Mouse (Mus musculus) heart, postnatal 14 days (tissue): Measurements from ENCODE around the gene Khsrp. TPM values are rescaled to one million over a fixed set of nuclear protein-coding genes. Genes with fewer than 3 reads are reported as not detected.

Experiments
- DNase-seq, 2 experiments: peaks; one replicate each; pipeline ENCODE4 v3.0.0; 2021 to 2022
- intact Hi-C: fragments of 180-260 bp; cut with DNase I; formaldehyde crosslinking; loops from one replicate; pipeline ENCODE4 v1.15.1; 2025
- total RNA-seq, 2 experiments: library from RNA; stranded (reverse); gene quantifications; 2 replicates each; pipeline ENCODE4 v1.2.3; 2021

The Khsrp gene
- total RNA-seq, 2 experiments from 2014 or later, result 54.7 to 56.7 TPM

DNA sequence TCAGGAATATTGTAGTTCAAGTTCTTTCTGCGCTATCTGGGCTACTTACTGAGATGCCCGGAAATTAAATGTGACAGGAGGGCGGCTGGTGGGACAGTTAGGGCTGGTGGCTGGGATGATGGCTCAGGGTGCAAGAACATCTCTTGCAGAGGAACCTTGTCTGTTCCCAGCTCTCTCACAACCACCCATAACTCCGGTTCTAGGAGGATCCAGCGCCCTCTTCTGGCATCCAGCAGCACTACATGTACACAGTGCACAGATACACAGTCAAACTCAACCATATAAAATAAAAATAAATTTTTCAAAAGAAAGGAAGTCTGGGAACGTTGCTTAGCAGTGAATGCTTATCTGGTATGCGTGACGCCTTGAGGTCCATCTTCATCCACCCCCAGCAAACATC, 7.7 kb upstream of the Khsrp start:
- no peak for DNase-seq
- intact Hi-C loops, result no loop called here

- no peak for DNase-seq
- intact Hi-C loops, result loop anchor here (2.0 kb wide), 1 partner anchor 24 kb away; no protein-coding TSS in a partner anchor
Observed at GRCm38 (mm10) chr17:57032854-57033253, 1.5 kb upstream of the Khsrp start.

DNA sequence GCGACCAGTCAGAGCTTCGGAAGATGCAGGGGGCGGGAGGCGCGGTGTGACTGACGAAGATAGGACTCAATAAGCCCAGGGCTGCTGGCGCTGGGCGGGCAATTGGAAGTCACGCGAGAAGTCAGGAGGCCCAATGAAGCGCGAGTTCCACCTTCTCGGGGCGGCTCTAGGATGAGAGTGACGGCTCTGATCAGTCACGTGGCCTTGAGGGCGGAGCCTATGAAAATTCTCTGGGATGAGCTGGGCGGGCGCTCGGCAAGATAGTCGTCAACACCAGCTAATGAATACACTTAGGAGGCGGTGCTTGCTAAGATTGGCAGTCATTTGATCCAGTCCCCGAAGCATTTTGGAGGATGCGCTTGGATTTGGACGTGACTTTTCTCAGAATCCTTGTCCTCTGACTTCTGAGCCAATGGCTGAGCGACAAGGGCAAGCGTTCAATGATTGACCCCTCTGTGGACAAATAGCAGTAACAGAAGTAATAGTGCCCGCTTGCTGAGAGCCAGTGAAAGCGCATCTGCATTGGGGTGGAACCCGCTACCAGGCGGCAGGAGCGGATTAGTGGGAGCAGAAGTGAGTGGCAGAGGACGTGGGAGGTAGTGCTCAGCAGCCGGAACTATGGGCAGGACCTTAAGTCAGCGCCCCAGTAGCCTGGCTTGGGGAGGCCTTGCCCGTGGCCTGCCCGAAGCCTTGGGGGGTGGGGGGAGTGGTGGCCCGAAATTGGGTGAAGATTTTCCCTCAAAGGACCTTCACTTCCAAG, 519 bp upstream of the Khsrp start:
- DNase-seq, result peak; percentile 98
- intact Hi-C loops, result loop anchor here (2.0 kb wide), 1 partner anchor 25 kb away; no protein-coding TSS in a partner anchor

DNA sequence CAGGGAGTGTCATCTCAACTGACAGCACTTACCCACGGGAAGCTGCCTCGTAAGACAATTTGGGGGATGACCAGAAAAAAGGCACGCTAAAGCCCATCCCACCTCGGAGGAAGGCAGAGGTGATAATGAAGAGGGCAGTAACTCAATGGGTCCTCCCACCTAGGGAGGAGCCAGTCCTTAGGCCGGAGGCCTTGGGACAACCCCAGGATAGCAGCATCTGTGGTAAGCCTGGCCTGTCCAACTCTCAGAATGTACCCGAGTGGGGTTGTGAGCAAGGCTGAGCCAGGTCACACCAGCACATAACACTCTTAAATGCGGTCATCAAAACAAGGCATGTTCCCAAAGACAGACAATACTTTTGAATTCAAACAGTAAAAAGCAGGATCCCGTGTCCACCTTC, 1.6 kb downstream of the Khsrp start:
- DNase-seq, result peak; percentile 20 to 29
- intact Hi-C loops, result loop anchor here (1.0 kb wide), 1 partner anchor 18 kb away; the partner anchor contains the start of genes Gm17949 and Gtf2f1

GRCm38 (mm10) chr17:57027471-57027870, 3.9 kb downstream of the Khsrp start:
- DNase-seq, result no peak
- intact Hi-C loops, result no loop called here

GRCm38 (mm10) chr17:57020960-57021359, 10.4 kb downstream of the Khsrp start:
- intact Hi-C loops, result no loop called here
- no peak for DNase-seq

- DNase-seq, result no peak
- intact Hi-C loops, result no loop called here
Observed at GRCm38 (mm10) chr17:57019693-57020092, 11.6 kb downstream of the Khsrp start.

DNA sequence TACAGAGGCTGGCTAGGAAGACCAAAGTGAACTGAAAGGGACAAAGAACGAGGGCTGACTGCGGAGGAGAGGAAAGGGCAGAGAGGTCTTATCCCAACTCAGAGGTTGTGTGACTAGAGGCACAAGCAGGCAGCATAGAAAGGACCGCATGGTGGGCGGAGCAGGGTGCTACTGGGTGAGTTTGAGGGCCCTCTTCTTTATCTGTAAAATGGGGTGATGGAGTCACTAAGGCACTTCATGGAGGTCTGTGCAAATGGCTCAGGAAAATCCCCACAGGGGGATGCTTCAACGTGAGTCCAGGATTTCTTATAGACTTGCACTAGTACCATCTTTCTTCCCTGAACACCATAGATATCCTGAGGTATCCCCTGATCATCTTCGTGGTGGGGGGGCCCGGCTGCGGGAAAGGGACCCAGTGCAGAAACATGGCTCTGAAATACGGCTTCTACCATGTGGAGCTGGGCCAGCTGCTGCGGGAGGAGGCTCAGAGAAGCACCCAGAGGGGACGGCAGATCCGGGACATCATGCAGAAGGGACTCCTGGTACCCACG, 19.0 kb downstream of the Khsrp start:
- DNase-seq, result no peak
- intact Hi-C loops, result loop anchor here (5.0 kb wide), 1 partner anchor 235 kb away; the partner anchor contains the start of genes Gpr108 and Trip10

DNA sequence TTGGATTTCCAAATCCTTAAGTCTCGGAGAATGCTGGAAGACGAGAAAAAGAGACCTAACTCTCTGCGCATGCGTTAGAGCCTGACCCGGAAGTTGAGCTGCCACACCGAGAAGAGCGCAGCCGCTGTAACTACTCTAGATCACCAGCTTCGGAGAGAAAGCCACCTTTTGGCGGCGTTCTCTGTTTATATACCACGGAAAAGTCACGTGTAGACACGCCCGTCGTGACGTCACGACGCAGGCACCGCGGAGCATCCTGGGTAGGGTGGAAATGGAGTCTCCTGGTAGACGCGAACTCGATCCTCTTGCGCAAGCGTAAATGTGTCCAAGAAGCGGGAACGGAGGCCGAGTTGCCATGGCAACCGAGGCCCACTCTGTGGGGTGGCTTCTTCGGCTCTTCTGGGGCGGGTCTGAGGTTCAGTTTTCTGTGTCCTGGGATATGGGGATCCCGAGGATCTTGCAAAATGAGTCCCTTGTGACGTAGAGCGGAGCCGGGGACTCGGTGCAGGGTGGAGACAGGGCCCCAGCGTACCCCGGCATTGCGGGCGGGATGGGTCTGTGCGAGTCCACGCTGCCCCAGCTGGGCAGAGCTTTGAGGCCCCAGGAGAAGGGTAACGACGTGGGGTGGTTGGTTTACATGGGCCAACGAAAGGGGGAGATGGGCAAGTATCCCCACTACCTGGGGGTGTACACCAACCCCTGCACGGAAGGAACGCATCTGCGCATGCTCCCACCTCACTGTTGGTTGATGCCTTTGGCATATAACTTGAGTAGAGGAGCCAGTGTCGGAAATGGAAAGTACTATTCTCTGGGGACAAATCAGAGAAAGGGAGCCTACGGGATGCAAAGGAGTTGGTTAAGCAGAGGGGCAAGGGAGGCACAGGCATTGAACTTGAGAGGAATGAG, 19.8 kb downstream of the Khsrp start, which contains the start of the genes Gtf2f1 and Gm17949:
Gene Gtf2f1 (minus strand): TSS at position 53 of the 906 bp plus-strand sequence.
Gene Gm17949 (plus strand): TSS at position 234 of the 906 bp plus-strand sequence.
- DNase-seq, result peak; percentile 90 to 92
- intact Hi-C loops, result loop anchor here (1.0 to 5.0 kb wide), 3 partner anchors 19 to 236 kb away; partner anchors contain the start of genes Clpp, Gpr108 and Trip10

GRCm38 (mm10) chr17:57010911-57011235, 20.4 kb downstream of the Khsrp start:
- intact Hi-C loops, result loop anchor here (1.0 to 5.0 kb wide), 3 partner anchors 19 to 236 kb away; partner anchors contain the start of genes Clpp, Gpr108 and Trip10
- no peak for DNase-seq

DNA sequence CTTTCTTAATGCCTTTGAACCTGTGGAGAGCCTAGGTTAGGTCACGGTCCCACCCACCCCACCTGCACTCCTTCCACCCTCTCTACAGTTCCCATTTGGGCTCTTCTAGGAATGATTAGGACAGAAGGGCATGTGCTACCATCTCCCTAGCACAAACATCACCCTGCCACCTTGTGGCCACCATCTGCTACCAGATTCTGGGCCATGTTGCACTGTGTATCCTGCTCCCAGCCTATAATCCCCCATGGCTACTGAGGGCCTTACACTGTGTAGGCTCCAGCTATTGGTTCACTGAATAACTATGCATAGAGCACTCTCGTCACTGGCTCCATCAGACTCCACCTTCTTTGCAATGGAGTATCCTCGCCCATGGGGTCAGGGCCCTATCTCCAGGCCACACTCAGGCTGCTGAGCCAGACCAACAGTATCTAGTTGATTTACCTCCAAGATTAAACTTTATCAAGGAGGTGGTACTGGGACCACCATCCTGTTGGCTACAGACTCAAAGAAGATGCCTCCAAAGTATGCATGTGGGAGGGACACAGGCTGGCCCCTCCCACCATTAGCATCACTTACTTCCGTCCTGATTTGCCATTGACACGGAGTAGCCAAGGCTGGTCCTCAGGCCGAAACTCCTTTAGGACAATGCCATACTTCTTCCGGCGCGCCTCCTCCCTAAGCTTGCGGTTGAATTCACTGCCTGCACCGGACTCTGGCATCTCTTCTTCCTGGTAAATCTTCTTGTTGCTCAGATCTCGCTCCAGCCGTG, 24.0 kb downstream of the Khsrp start:
- intact Hi-C loops, result no loop called here
- no peak for DNase-seq

DNA sequence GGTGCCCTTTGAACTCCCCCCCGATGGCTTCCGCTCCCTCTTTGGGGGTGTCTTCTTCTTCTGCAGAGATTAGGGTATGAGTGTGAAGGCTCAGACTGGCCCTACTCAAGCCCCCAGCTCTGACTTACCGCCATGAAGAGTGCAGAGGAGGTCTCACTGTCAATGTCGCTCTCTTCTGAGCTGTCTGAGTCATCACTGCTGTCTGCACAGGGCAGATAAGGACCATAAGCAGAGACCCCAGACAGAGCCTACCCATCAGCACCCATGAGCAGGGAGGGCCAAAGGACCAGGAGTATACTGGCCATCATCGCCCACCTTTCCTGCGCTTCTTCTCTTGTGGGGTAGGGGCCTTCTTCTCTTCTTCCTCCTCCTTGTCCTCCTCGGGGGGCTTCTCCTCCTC, 27.3 kb downstream of the Khsrp start:
- DNase-seq, result no peak
- intact Hi-C loops, result no loop called here

DNA sequence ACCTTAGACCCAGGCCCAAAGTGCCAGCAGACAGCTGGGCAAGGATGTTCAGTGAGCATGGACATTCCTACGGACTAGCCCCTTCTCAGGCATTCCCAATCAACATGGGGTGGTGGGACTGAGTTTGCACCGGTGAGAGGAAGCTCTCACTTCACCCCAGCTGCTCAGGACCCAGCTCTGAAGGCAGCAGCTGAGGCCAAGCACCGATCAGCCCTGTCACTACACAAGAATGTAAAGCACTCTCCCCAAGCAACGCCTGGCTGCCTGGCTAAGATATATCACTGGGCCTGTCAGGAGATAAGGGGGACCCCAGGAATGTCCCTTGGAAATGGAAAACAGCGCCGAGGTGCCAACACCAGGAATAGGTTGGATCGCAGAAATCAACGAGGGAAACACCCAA, 30.1 kb downstream of the Khsrp start:
- intact Hi-C loops, result no loop called here
- DNase-seq, result no peak

DNA sequence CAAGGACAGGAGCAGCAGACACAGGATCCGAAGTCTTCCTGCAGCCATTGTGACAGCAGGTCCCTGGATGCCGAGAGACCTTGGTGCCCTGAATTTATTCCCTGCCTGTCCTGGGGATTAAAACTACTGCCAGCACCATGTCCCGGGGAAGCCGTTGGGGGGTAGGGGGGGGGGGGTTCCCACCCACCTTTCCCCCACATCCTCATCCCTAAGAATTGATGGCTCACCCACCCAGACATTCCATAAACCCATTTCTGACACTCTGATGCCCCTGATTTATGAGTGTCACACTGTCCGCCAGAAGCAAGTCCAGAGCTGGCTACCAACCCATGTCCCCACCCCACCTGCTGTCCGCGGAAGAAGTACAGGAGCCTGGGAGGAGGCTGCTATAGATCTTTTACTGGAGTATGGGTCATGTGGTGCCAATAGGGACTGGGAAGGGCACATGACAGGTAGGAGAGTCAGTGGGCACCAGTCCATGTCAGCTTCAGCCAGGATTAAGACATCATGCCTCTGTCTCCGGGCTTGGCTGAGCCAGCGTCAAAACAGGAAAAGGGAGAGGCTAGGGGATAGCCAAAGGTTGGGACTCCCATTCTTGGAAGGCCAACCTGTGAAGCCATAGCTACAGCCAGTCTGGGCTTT, 31.2 kb downstream of the Khsrp start, which contains the start of gene Pspn:
Gene Pspn (minus strand): TSS at position 51 of the 642 bp plus-strand sequence.
- intact Hi-C loops, result loop anchor here (5.0 to 10.0 kb wide), 2 partner anchors 57 to 245 kb away; partner anchors contain the start of genes Crb3, Gpr108, Slc25a23 and Trip10
- no peak for DNase-seq

DNA sequence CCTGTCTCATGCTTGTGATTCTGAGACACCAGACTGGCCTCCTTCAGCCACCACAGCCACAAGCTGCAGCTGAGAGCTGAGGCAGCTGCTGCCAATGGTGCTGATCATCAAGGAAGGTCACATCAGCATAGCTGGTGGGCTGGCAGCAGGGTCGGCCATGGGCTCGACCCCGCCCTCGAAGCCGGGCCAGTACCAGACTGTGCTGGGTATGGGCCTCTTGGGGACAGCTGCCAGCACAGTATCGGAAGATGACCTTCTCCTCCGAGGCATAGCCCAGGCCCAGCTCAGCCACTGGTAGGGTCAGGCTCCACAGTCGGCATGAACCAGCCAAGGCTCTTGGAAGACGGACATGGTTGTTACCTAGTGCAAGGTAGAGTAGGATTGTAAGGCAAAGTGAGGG, 31.9 kb downstream of the Khsrp start:
- no peak for DNase-seq
- intact Hi-C loops, result loop anchor here (5.0 to 10.0 kb wide), 2 partner anchors 58 to 245 kb away; partner anchors contain the start of genes Crb3, Gpr108, Slc25a23 and Trip10

DNA sequence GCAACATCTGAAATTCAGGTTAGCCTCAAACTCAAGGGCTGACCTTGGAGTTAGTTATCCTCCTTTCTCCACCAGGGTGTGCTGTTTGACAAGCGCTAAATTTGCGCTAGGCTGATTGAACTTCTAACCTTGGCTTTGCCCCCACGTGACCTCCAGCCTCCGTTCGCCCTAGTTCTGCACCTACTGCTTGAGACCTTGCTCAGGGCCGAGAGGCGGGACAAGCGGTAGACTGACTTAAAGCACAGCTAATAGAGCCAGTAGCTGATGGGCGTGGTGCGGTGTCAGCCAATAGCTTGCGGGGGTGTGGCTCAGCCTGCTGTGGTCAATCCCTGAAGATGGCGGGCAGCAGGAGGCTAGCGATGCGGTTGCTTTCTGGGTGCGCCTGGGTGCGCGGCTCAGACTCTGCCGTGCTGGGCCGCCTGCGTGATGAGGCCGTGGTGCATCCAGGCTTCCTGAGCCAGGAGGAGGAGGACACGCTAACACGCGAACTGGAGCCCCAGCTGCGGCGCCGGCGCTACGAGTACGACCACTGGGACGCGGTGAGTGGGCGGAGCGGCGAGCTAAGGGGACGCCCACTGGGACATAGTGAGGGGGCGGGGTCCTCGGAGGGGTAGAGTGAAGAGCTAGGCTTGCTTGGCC, 34.2 kb downstream of the Khsrp start, which contains the start of gene Alkbh7:
Gene Alkbh7 (plus strand): TSS at position 311 of the 639 bp plus-strand sequence.
- DNase-seq, result peak; percentile 93 to 94
- intact Hi-C loops, result loop anchor here (1.0 to 10.0 kb wide), 4 partner anchors 60 to 338 kb away; partner anchors contain the start of genes Crb3, Gpr108, Slc25a23 and Trip10

DNA sequence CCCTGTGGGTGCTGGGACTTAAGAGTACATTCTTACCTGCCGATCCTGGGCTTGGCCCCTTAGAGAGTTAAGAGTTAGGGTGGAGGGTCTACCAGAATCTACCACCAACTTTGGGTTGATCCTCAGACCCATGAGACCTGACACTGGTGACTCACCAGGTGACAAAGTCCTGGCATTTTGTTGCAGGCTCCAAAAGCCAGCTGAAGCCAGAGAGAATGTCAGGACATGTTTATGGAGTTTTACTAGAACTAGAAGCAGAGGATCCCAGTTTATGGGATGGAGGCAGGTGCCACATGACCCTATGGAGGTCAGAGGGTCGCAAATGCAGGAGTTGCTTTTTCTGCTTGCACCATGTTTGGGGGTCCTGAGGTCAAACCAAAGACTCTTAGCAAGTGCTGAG, 34.8 kb downstream of the Khsrp start:
- DNase-seq, result no peak
- intact Hi-C loops, result loop anchor here (2.0 to 10.0 kb wide), 3 partner anchors 61 to 338 kb away; partner anchors contain the start of genes Crb3, Gpr108, Slc25a23 and Trip10

DNA sequence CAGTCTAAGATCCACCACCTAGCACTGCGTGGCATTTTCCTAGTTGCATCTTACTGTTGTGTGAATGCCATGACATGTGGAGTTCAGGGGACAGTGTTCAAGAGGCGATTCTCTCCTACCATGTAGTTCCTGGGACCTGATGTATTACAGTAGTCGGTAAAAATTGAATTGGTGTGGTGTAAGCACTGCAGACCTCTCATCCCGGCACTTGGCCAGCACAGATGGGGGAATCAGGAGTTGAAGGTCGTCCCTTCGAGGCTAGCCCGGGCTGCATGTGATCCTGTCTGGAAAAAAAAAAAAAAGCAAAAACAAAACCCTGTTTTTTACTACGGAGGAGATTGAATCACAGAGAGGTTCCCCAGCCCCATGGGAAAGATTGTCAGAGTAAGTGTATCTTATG, 36.3 kb downstream of the Khsrp start:
- no peak for DNase-seq
- intact Hi-C loops, result loop anchor here (5.0 to 10.0 kb wide), 2 partner anchors 62 to 250 kb away; partner anchors contain the start of genes Crb3, Gpr108, Slc25a23 and Trip10
